ENCODE assay signal across 8 mouse cellular contexts in genomic region chr10:87860181-87861103, GRCm38 (mm10). TPM values are rescaled to one million over a fixed set of nuclear protein-coding genes. Genes with fewer than 3 reads are reported as not detected.
DNase-seq lines count a peak whose midpoint lies in the region; ATAC-seq and TF ChIP-seq lines count a peak whose summit lies in the region.

No protein-coding gene starts in this region.

- no peaks in the 10 kb centered on the region; the same call in 1 of the 2 replicates for H3K36me3 ChIP-seq in heart, embryonic 11.5 days (ENCODE audit: control insufficient read depth, insufficient read depth, low read length)
- no peaks in the 10 kb centered on the region for H3K36me3 ChIP-seq in kidney, embryonic 14.5 days (ENCODE audit: control insufficient read depth, insufficient read depth, low read length)
- peaks cover 19% of the 10 kb centered on the region for H3K36me3 ChIP-seq in macrophage (ENCODE audit: inconsistent target)
- H3K36me3 ChIP-seq in testis, adult 2 months (ENCODE audit: control insufficient read depth, insufficient read depth, low read length), result no peaks in the 10 kb centered on the region

- H3K27me3 ChIP-seq in heart, embryonic 11.5 days (ENCODE audit: control insufficient read depth, insufficient read depth, low read length), result no peaks in the 10 kb centered on the region
- peaks cover 15% of the 10 kb centered on the region for H3K27me3 ChIP-seq in kidney, embryonic 14.5 days (ENCODE audit: control insufficient read depth, insufficient read depth, low read length)
- no peaks in the 10 kb centered on the region; the same call in 1 of the 2 replicates for H3K27me3 ChIP-seq in testis, adult 2 months (ENCODE audit: control insufficient read depth, insufficient read depth, low read length)

- 9% methylated on average over 30 of the region's 30 CpGs for WGBS in lung, adult 2 months
- 7% methylated on average over 30 of the region's 30 CpGs for WGBS in heart, embryonic 11.5 days (ENCODE audit: insufficient replicate concordance)
- 4% methylated on average over 30 of the region's 30 CpGs for WGBS in kidney, embryonic 14.5 days
- 19% methylated on average over 30 of the region's 30 CpGs for WGBS in macrophage (ENCODE audit: missing documents)

- H3K4me2 ChIP-seq in heart, embryonic 11.5 days, result peak overlapping the region; percentile 70
- H3K4me2 ChIP-seq in kidney, embryonic 14.5 days (replicated peaks; ENCODE audit: low read depth, low read length), result peak overlapping the region; percentile 69

- no peaks in the 10 kb centered on the region; the same call in 1 of the 2 replicates for H3K4me1 ChIP-seq in lung, adult 2 months (ENCODE audit: control insufficient read depth, insufficient read depth, low read length)
- H3K4me1 ChIP-seq in heart, embryonic 11.5 days (ENCODE audit: control insufficient read depth, insufficient read depth, low read length), result peaks cover 27% of the 10 kb centered on the region
- H3K4me1 ChIP-seq in kidney, embryonic 14.5 days (ENCODE audit: control insufficient read depth, insufficient read depth, low read length), result peaks cover 22% of the 10 kb centered on the region
- H3K4me1 ChIP-seq in testis, adult 2 months (ENCODE audit: control insufficient read depth, insufficient read depth, low read length), result peaks cover 3% of the 10 kb centered on the region; the same call in 1 of the 2 replicates

- TF ChIP-seq POLR2A in lung, adult 2 months (IDR thresholded peaks at IDR 0.05; ENCODE audit: borderline replicate concordance, extremely low read depth, low read depth, low read length), result no peak
- TF ChIP-seq POLR2A in testis, adult 2 months (IDR thresholded peaks at IDR 0.05; ENCODE audit: control insufficient read depth, low read depth, low read length), result no peak

- H3K9me3 ChIP-seq in heart, embryonic 11.5 days (replicated peaks; ENCODE audit: control insufficient read depth, low read length), result peaks cover 4% of the 10 kb centered on the region; the same call in 1 of the 2 replicates
- H3K9me3 ChIP-seq in kidney, embryonic 14.5 days (ENCODE audit: control insufficient read depth, low read length), result peaks cover 3% of the 10 kb centered on the region; the same call in 1 of the 2 replicates

- ATAC-seq in heart, embryonic 11.5 days (replicated peaks; ENCODE audit: insufficient number of reproducible peaks, low FRiP score, low TSS enrichment), result no peak; the same call in 1 of the 2 replicates
- no peak for ATAC-seq in kidney, embryonic 14.5 days (ENCODE audit: low FRiP score, low TSS enrichment)

- TF ChIP-seq CTCF in lung, adult 2 months (IDR thresholded peaks at IDR 0.05; ENCODE audit: insufficient read depth, low read length), result no peak
- TF ChIP-seq CTCF in testis, adult 2 months (IDR thresholded peaks at IDR 0.05; ENCODE audit: control insufficient read depth, insufficient read depth, insufficient replicate concordance, low read depth, low read length), result no peak

- H3K79me2 ChIP-seq in macrophage (ENCODE audit: inconsistent target), result peaks cover 58% of the 10 kb centered on the region

- DNase-seq in lung, adult 2 months, result no peak
- no peak for DNase-seq in lung, postnatal 36 days
- DNase-seq in embryo, embryonic 9.5 days (ENCODE audit: extremely low spot score), result peak; percentile 65
- no peak for DNase-seq in spleen, postnatal 10 days (ENCODE audit: low spot score in 2 of 2)

- peak overlapping the region; percentile 80 for H3K27ac ChIP-seq in heart, embryonic 11.5 days (ENCODE audit: low read depth, low read length)
- peak overlapping the region; percentile 78; the same call in 1 of the 2 replicates for H3K27ac ChIP-seq in kidney, embryonic 14.5 days (ENCODE audit: low read depth, low read length)
- H3K27ac ChIP-seq in macrophage, result peak overlapping the region; percentile 94
- peak overlapping the region; percentile 57 for H3K27ac ChIP-seq in testis, adult 2 months (ENCODE audit: control insufficient read depth, insufficient read depth, low read depth, low read length)

- H3K4me3 ChIP-seq in lung, adult 2 months (replicated peaks; ENCODE audit: extremely low read depth, low read depth, low read length), result peak overlapping the region; percentile 41
- H3K4me3 ChIP-seq in heart, embryonic 11.5 days (ENCODE audit: low read depth, low read length), result peak overlapping the region; percentile 55
- H3K4me3 ChIP-seq in kidney, embryonic 14.5 days (ENCODE audit: low read length), result peak overlapping the region; percentile 51
- H3K4me3 ChIP-seq in macrophage (ENCODE audit: inconsistent target), result peak overlapping the region; percentile 74
- H3K4me3 ChIP-seq in testis, adult 2 months (ENCODE audit: control insufficient read depth, low read depth, low read length), result peak overlapping the region; percentile 72

- H3K9ac ChIP-seq in heart, embryonic 11.5 days (ENCODE audit: low read depth, low read length), result peak overlapping the region; percentile 82
- peak overlapping the region; percentile 58; the same call in 1 of the 2 replicates for H3K9ac ChIP-seq in kidney, embryonic 14.5 days (ENCODE audit: low read depth, low read length)

RNA-seq across cellular contexts. Expression of gene Igf1, which starts 2.4 kb away (rescaled TPM):
- polyA plus RNA-seq in lung, adult 2 months (2012; rRNA removed), result 23.6 and 25.7 TPM in 2 replicates
- polyA plus RNA-seq in heart, embryonic 11.5 days (2014; fragmentation: Nextera tagmentation; extraction: Ambion mirVana), result 36.6 and 39.9 TPM in 2 replicates
- 24.5 and 28.2 TPM in 2 replicates for polyA plus RNA-seq in kidney, embryonic 14.5 days (2014; fragmentation: Nextera tagmentation; extraction: Ambion mirVana)
- total RNA-seq in macrophage (2018; cell fraction: chromatin; rRNA removed), result 100 to 1,000 TPM in 21 of 26 experiments, 10 to 100 TPM in 5; 17.7 to 593 (median 129) TPM
- total RNA-seq in macrophage (2018; cell fraction: cytosol; rRNA removed), result 100 to 1,000 TPM; 146 to 629 (median 349) TPM
- 100 to 1,000 TPM in 22 of 26 experiments, 10 to 100 TPM in 4; 82.9 to 492 (median 175) TPM for total RNA-seq in macrophage (2018; cell fraction: nucleus; rRNA removed)
- polyA plus RNA-seq in macrophage (2018), result 258 to 1,006 TPM (median 561 TPM) in 3 replicates
- polyA plus RNA-seq in testis, adult 2 months (2012; rRNA removed), result 7.0 and 8.9 TPM in 2 replicates
